ENCODE assay signal across 25 mouse cellular contexts in the genomic region with DNA sequence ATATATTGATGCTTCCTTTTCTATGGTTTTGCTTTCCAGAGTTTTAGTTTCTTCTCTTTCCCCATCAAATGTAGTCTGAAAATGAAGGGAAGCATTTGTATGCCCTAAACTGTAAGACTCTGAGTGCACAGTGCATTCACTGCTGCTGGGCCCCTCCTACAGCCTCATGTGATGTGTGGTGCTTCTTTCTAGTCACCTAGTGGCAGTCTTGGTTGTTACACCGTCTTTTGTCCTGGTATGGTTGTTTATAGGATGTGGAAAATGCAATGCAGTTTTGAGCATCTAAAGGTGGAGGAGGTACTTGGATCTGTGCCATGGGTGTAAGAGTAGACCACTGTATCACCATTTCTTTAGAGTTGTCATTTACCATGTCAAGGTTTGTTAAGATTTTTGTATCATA. TPM values are rescaled to one million over a fixed set of nuclear protein-coding genes. Genes with fewer than 3 reads are reported as not detected.
DNase-seq lines count a peak whose midpoint lies in the region; ATAC-seq and TF ChIP-seq lines count a peak whose summit lies in the region.
"Had no signal": no experiment of that assay in that cellular context is flagged by ENCODE, and none has a peak within 500 bp of the region (broad histone marks: within the 10 kb centered on the region; RNA-seq: fewer than 3 reads in every experiment).

No protein-coding gene starts in this region.

- H3K9ac ChIP-seq in midbrain, postnatal 0 days (replicated peaks; ENCODE audit: low read length, poor library complexity, severe bottlenecking), result no peak overlapping the region
- no peak overlapping the region for H3K9ac ChIP-seq in midbrain, embryonic 13.5 days (replicated peaks)
- H3K9ac ChIP-seq in forebrain, embryonic 16.5 days (replicated peaks; ENCODE audit: low read depth, low read length), result no peak overlapping the region
- H3K9ac ChIP-seq: forebrain, embryonic 13.5 days; heart, embryonic 12.5 days; liver, embryonic 13.5 days; lung, embryonic 14.5 days had no signal

- WGBS in midbrain, postnatal 0 days, result 69% methylated on average over 1 of the region's 1 CpGs
- 79% methylated on average over 1 of the region's 1 CpGs for WGBS in midbrain, embryonic 13.5 days
- 48% methylated on average over 1 of the region's 1 CpGs for WGBS in forebrain, embryonic 16.5 days

- TF ChIP-seq CTCF in midbrain, postnatal 0 days (IDR thresholded peaks at IDR 0.05), result 0 out of 2 replicates have a peak, but pooled peaks have one; percentile 2

- H3K9me3 ChIP-seq in midbrain, postnatal 0 days (ENCODE audit: low read length), result no peaks in the 10 kb centered on the region
- no peaks in the 10 kb centered on the region for H3K9me3 ChIP-seq in midbrain, embryonic 13.5 days
- no peaks in the 10 kb centered on the region for H3K9me3 ChIP-seq in forebrain, embryonic 16.5 days (ENCODE audit: control insufficient read depth, low read length)
- H3K9me3 ChIP-seq: forebrain, embryonic 13.5 days; heart, embryonic 12.5 days; liver, embryonic 13.5 days had no signal

- intact Hi-C loops in left cerebral cortex, postnatal 10 days (cut with DNase I), result no loop called here

- DNase-seq in midbrain, postnatal 0 days (ENCODE audit: low spot score), result no peak
- peak; percentile 60 for DNase-seq in ES-CJ7 (ENCODE audit: low read depth, low spot score)
- DNase-seq in R1 (ENCODE audit: low read depth, low spot score), result peak; percentile 89
- DNase-seq in splenic B cell, adult 2 months (ENCODE audit: low read depth, low spot score), result peak; percentile 7
- no peak for DNase-seq in left cerebral cortex, postnatal 10 days (ENCODE audit: extremely low spot score in 1 of 2, low spot score in 2 of 2)
- no peak for DNase-seq in embryo, embryonic 9.5 days (ENCODE audit: extremely low spot score)
- DNase-seq: adrenal gland, adult 2 months; cerebellum, adult 18-20 months; cerebellum, postnatal 14 days; embryo, embryonic 11 days; heart, postnatal 14 days; kidney, adult 8-10 months; kidney, postnatal 25 days; liver, embryonic 13.5 days; lung, embryonic 14.5 days; lung, postnatal 36 days; spleen, adult 18-20 months; thymus, postnatal 25 days had no signal

- no peaks in the 10 kb centered on the region for H3K27me3 ChIP-seq in midbrain, postnatal 0 days (ENCODE audit: insufficient read depth, low read length)
- H3K27me3 ChIP-seq in midbrain, embryonic 13.5 days, result no peaks in the 10 kb centered on the region
- H3K27me3 ChIP-seq in splenic B cell, adult 2 months (ENCODE audit: control insufficient read depth, insufficient read depth, low read length, poor library complexity, severe bottlenecking), result no peaks in the 10 kb centered on the region
- no peaks in the 10 kb centered on the region for H3K27me3 ChIP-seq in forebrain, embryonic 16.5 days (replicated peaks; ENCODE audit: control insufficient read depth, insufficient read depth, low read length)
- H3K27me3 ChIP-seq: forebrain, embryonic 13.5 days; heart, embryonic 12.5 days; liver, embryonic 13.5 days had no signal

- no peak for ATAC-seq in midbrain, postnatal 0 days (ENCODE audit: low FRiP score)
- no peak for ATAC-seq in midbrain, embryonic 13.5 days
- no peak for ATAC-seq in forebrain, embryonic 16.5 days
- ATAC-seq: CD4-positive, CD25-positive, alpha-beta regulatory T cell, adult 4 months; forebrain, embryonic 13.5 days; inflammation-experienced regulatory T-cells, adult 6 months; midbrain, embryonic 16.5 days had no signal

- H3K27ac ChIP-seq in midbrain, postnatal 0 days (ENCODE audit: low read depth, low read length), result no peak overlapping the region
- H3K27ac ChIP-seq in midbrain, embryonic 13.5 days, result no peak overlapping the region
- no peak overlapping the region for H3K27ac ChIP-seq in forebrain, embryonic 16.5 days (ENCODE audit: low read length)
- H3K27ac ChIP-seq: forebrain, embryonic 13.5 days; liver, embryonic 13.5 days had no signal

- H3K36me3 ChIP-seq in midbrain, postnatal 0 days (ENCODE audit: insufficient read depth, low read length), result peaks cover 43% of the 10 kb centered on the region
- H3K36me3 ChIP-seq in midbrain, embryonic 13.5 days, result peaks cover 75% of the 10 kb centered on the region
- peaks cover 10% of the 10 kb centered on the region for H3K36me3 ChIP-seq in splenic B cell, adult 2 months (ENCODE audit: control insufficient read depth, insufficient read depth, low read length, poor library complexity, severe bottlenecking)
- peaks cover 19% of the 10 kb centered on the region for H3K36me3 ChIP-seq in forebrain, embryonic 16.5 days (ENCODE audit: control insufficient read depth, insufficient read depth)

- no peak overlapping the region for H3K4me2 ChIP-seq in midbrain, postnatal 0 days (ENCODE audit: low read depth, low read length, poor library complexity, severe bottlenecking)
- H3K4me2 ChIP-seq in midbrain, embryonic 13.5 days (replicated peaks), result no peak overlapping the region
- H3K4me2 ChIP-seq in forebrain, embryonic 16.5 days (ENCODE audit: low read length), result no peak overlapping the region
- H3K4me2 ChIP-seq: forebrain, embryonic 13.5 days; heart, embryonic 12.5 days; liver, embryonic 13.5 days; lung, embryonic 14.5 days had no signal

- H3K4me1 ChIP-seq in midbrain, postnatal 0 days (ENCODE audit: insufficient read depth, low read length), result no peaks in the 10 kb centered on the region
- no peaks in the 10 kb centered on the region for H3K4me1 ChIP-seq in midbrain, embryonic 13.5 days (replicated peaks)
- no peaks in the 10 kb centered on the region for H3K4me1 ChIP-seq in forebrain, embryonic 16.5 days (replicated peaks; ENCODE audit: control insufficient read depth, insufficient read depth, low read length)
- H3K4me1 ChIP-seq: forebrain, embryonic 13.5 days; heart, embryonic 12.5 days; liver, embryonic 13.5 days had no signal

- H3K4me3 ChIP-seq in midbrain, postnatal 0 days (ENCODE audit: low read depth, low read length), result no peak overlapping the region
- H3K4me3 ChIP-seq in midbrain, embryonic 13.5 days (replicated peaks), result no peak overlapping the region
- H3K4me3 ChIP-seq in forebrain, embryonic 16.5 days (replicated peaks; ENCODE audit: low read length), result no peak overlapping the region
- H3K4me3 ChIP-seq: forebrain, embryonic 13.5 days; heart, embryonic 12.5 days; liver, embryonic 13.5 days had no signal

RNA-seq across cellular contexts. Expression of a gene that starts 20.2 kb away (rescaled TPM):
- 42.0 and 43.7 TPM in 2 replicates for total RNA-seq in midbrain, postnatal 0 days (2014; rRNA removed)
- polyA plus RNA-seq in midbrain, postnatal 0 days (2015; fragmentation: Nextera tagmentation; extraction: Ambion mirVana), result 6.2 and 6.8 TPM in 2 replicates
- 13.5 and 14.5 TPM in 2 replicates for polyA plus RNA-seq in midbrain, embryonic 13.5 days (2015; fragmentation: Nextera tagmentation; extraction: Ambion mirVana)
- total RNA-seq in left cerebral cortex, postnatal 10 days (2021), result 10 to 100 TPM; 25.2 to 28.0 TPM
- polyA plus RNA-seq in forebrain, embryonic 16.5 days (2015; fragmentation: Nextera tagmentation; extraction: Ambion mirVana), result 13.9 and 15.1 TPM in 2 replicates

RNA-seq across cellular contexts. Expression of a gene that starts 30.3 kb away (rescaled TPM):
- 44.6 and 49.8 TPM in 2 replicates for total RNA-seq in midbrain, postnatal 0 days (2014; rRNA removed)
- polyA plus RNA-seq in midbrain, postnatal 0 days (2015; fragmentation: Nextera tagmentation; extraction: Ambion mirVana), result 68.6 and 73.8 TPM in 2 replicates
- 72.6 and 75.5 TPM in 2 replicates for polyA plus RNA-seq in midbrain, embryonic 13.5 days (2015; fragmentation: Nextera tagmentation; extraction: Ambion mirVana)
- total RNA-seq in left cerebral cortex, postnatal 10 days (2021), result 10 to 100 TPM; 34.2 to 35.7 TPM
- polyA plus RNA-seq in forebrain, embryonic 16.5 days (2015; fragmentation: Nextera tagmentation; extraction: Ambion mirVana), result 60.3 and 71.0 TPM in 2 replicates

RNA-seq across cellular contexts. Expression of a gene that starts 39.6 kb away (rescaled TPM):
- 36.8 and 45.4 TPM in 2 replicates for total RNA-seq in midbrain, postnatal 0 days (2014; rRNA removed)
- polyA plus RNA-seq in midbrain, postnatal 0 days (2015; fragmentation: Nextera tagmentation; extraction: Ambion mirVana), result 12.5 and 15.9 TPM in 2 replicates
- polyA plus RNA-seq in midbrain, embryonic 13.5 days (2015; fragmentation: Nextera tagmentation; extraction: Ambion mirVana), result 18.8 and 20.5 TPM in 2 replicates
- total RNA-seq in left cerebral cortex, postnatal 10 days (2021), result 10 to 100 TPM; 30.4 to 33.0 TPM
- 14.1 and 21.2 TPM in 2 replicates for polyA plus RNA-seq in forebrain, embryonic 16.5 days (2015; fragmentation: Nextera tagmentation; extraction: Ambion mirVana)

Comparison
In these comparisons a context has a peak if more than half of its experiments do, and no peak if none do; other contexts are left out.
1. DNase-seq: peak in ES-CJ7 (single experiment), R1 (single experiment) and splenic B cell, adult 2 months (single experiment); none in midbrain, postnatal 0 days (single experiment), left cerebral cortex, postnatal 10 days (0 of 2) and embryo, embryonic 9.5 days (single experiment).